Mouse (Mus musculus): Measurements from ENCODE around the gene Apod. TPM values are rescaled to one million over a fixed set of nuclear protein-coding genes. Genes with fewer than 3 reads are reported as not detected.
"Not testable (repeated sequence)": the region's sequence is repeated elsewhere in the genome, so short reads cannot be mapped to it uniquely, and the experiment has no call there.

The Apod gene
- polyA plus RNA-seq, 1 experiment from 2014 or later = 0.53 TPM

DNA sequence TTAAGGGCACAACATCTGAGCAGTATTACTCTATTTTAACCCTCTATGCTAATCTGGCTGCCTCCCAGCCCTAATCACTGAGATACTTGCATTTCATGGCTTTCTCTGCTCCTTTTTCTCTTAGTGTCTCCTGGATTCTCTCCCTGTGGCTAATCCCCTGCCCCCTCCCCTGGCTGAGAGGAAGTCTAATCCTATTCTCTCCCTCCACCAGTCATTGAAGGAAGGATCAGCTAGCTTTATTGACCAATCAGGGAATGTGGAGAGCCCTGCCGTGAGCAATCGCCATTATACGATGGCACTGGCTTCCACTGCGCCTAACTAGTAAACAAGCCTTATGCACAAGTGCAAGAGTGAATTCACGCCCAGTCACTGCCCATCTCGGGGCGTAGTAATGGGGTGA, 6.3 kb upstream of the Apod start:
- H3K4me2 ChIP-seq (ENCODE audit: low read length) = no peak overlapping the region
- WGBS = 86% methylated on average over 7 of the region's 7 CpGs
- H3K27me3 ChIP-seq (ENCODE audit: control insufficient read depth, insufficient read depth, low read length) = no peaks in the 10 kb centered on the region
- peaks cover 0 to 3% of the 10 kb centered on the region in 2 experiments; a peak in 1 of 4 replicates for H3K4me1 ChIP-seq (ENCODE audit: control insufficient read depth in 2 of 2, insufficient read depth in 2 of 2, low read length in 2 of 2)
- ATAC-seq (ENCODE audit: insufficient number of reproducible peaks, insufficient read depth, low FRiP score, low read depth) = no peak
- H3K9ac ChIP-seq (ENCODE audit: low read length) = no peak overlapping the region
- H3K36me3 ChIP-seq (ENCODE audit: control insufficient read depth, insufficient read depth, low read length) = no peaks in the 10 kb centered on the region
- H3K9me3 ChIP-seq (ENCODE audit: control insufficient read depth, low read length) = no peaks in the 10 kb centered on the region
- H3K27ac ChIP-seq (replicated peaks in 1 of 2; ENCODE audit: control insufficient read depth in 1 of 2, insufficient read depth in 1 of 2, low read depth in 2 of 2, low read length in 2 of 2) = no peak overlapping the region
- no peak overlapping the region for H3K4me3 ChIP-seq (ENCODE audit: control insufficient read depth in 1 of 2, insufficient read depth in 1 of 2, low read depth in 1 of 2, low read length in 2 of 2)

DNA sequence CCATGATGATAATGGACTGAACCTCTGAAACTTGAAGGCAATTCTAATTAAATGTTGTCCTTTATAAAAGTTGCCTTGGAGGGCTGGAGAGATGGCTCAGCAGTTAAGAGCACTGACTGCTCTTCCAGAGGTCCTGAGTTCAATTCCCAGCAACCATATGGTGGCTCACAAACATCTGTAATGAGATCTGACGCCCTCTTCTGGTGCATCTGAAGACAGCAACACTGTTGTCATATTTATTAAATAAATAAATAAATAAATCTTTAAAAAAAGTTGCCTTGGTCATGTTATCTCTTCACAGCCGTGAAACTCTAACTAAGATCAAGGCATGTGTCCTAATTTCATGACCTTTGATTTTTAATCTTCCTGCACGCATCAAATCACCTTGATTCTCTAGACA, 5.1 kb upstream of the Apod start:
- peak overlapping the region; percentile 37 to 42; a peak in 1 of 4 replicates for H3K27ac ChIP-seq (replicated peaks in 1 of 2; ENCODE audit: control insufficient read depth in 1 of 2, insufficient read depth in 1 of 2, low read depth in 2 of 2, low read length in 2 of 2)
- H3K9ac ChIP-seq (ENCODE audit: low read length); ATAC-seq (ENCODE audit: insufficient number of reproducible peaks, insufficient read depth, low FRiP score, low read depth); H3K36me3 ChIP-seq (ENCODE audit: control insufficient read depth, insufficient read depth, low read length); H3K4me1 ChIP-seq (ENCODE audit: control insufficient read depth in 2 of 2, insufficient read depth in 2 of 2, low read length in 2 of 2); H3K9me3 ChIP-seq (ENCODE audit: control insufficient read depth, low read length); H3K27me3 ChIP-seq (ENCODE audit: control insufficient read depth, insufficient read depth, low read length); H3K4me2 ChIP-seq (ENCODE audit: low read length); H3K4me3 ChIP-seq (ENCODE audit: control insufficient read depth in 1 of 2, insufficient read depth in 1 of 2, low read depth in 1 of 2, low read length in 2 of 2): not testable (repeated sequence)
- 63% methylated on average over 3 of the region's 3 CpGs for WGBS

DNA sequence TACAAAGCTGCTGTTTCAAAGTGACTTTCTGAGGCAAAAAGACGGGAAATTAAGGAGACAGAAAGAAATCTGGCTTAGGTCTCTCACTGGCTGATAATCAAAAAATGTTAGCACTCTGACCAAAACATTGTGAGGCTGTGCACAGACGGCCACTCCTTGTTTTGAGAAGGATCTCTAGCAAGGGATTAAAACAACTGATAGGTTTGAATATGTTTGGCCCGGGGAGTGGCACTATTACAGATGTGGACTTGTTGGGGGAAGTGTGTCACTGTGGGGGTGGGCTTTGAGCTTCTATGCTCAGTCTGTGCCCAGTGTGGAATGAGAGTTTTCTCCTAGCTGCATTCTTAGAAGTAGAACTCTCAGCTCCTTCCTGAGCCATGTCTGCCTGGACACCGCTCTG, 4.7 kb upstream of the Apod start:
- no peak for ATAC-seq (ENCODE audit: insufficient number of reproducible peaks, insufficient read depth, low FRiP score, low read depth)
- H3K36me3 ChIP-seq (ENCODE audit: control insufficient read depth, insufficient read depth, low read length) = no peaks in the 10 kb centered on the region
- H3K27me3 ChIP-seq (ENCODE audit: control insufficient read depth, insufficient read depth, low read length) = no peaks in the 10 kb centered on the region
- peaks cover 0 to 3% of the 10 kb centered on the region in 2 experiments; a peak in 1 of 4 replicates for H3K4me1 ChIP-seq (ENCODE audit: control insufficient read depth in 2 of 2, insufficient read depth in 2 of 2, low read length in 2 of 2)
- no peak overlapping the region for H3K9ac ChIP-seq (ENCODE audit: low read length)
- H3K4me3 ChIP-seq (ENCODE audit: control insufficient read depth in 1 of 2, insufficient read depth in 1 of 2, low read depth in 1 of 2, low read length in 2 of 2) = no peak overlapping the region
- H3K9me3 ChIP-seq (ENCODE audit: control insufficient read depth, low read length) = no peaks in the 10 kb centered on the region
- no peak overlapping the region for H3K4me2 ChIP-seq (ENCODE audit: low read length)
- peak overlapping the region; percentile 37 to 42; a peak in 1 of 4 replicates for H3K27ac ChIP-seq (replicated peaks in 1 of 2; ENCODE audit: control insufficient read depth in 1 of 2, insufficient read depth in 1 of 2, low read depth in 2 of 2, low read length in 2 of 2)
- WGBS = 46% methylated on average over 4 of the region's 4 CpGs

DNA sequence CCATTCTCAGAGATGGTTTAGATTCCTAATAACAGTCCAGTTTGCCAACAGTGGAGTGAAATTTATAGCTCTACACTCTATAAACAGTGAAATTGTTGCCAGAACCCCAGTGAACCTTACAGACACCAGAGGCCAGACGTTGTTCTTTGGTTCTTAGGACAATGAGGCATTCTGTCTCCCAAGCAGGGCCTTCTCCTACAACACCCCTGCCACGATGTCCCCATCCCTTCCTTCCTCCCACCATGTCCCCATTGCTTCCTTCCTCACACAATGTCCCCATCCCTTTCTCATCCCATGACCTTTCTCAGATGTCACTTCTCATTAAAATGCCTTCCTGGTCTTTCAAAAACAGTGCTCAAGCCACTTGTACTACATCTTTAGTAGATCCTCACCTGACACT, 3.8 kb upstream of the Apod start:
- no peak for ATAC-seq (ENCODE audit: insufficient number of reproducible peaks, insufficient read depth, low FRiP score, low read depth)
- H3K4me3 ChIP-seq (ENCODE audit: control insufficient read depth in 1 of 2, insufficient read depth in 1 of 2, low read depth in 1 of 2, low read length in 2 of 2) = no peak overlapping the region
- no peaks in the 10 kb centered on the region for H3K9me3 ChIP-seq (ENCODE audit: control insufficient read depth, low read length)
- 70% methylated on average over 2 of the region's 2 CpGs for WGBS
- no peaks in the 10 kb centered on the region for H3K27me3 ChIP-seq (ENCODE audit: control insufficient read depth, insufficient read depth, low read length)
- H3K4me2 ChIP-seq (ENCODE audit: low read length) = no peak overlapping the region
- no peak overlapping the region for H3K9ac ChIP-seq (ENCODE audit: low read length)
- no peaks in the 10 kb centered on the region for H3K36me3 ChIP-seq (ENCODE audit: control insufficient read depth, insufficient read depth, low read length)
- peaks cover 0 to 3% of the 10 kb centered on the region in 2 experiments; a peak in 1 of 4 replicates for H3K4me1 ChIP-seq (ENCODE audit: control insufficient read depth in 2 of 2, insufficient read depth in 2 of 2, low read length in 2 of 2)
- no peak overlapping the region for H3K27ac ChIP-seq (replicated peaks in 1 of 2; ENCODE audit: control insufficient read depth in 1 of 2, insufficient read depth in 1 of 2, low read depth in 2 of 2, low read length in 2 of 2)

DNA sequence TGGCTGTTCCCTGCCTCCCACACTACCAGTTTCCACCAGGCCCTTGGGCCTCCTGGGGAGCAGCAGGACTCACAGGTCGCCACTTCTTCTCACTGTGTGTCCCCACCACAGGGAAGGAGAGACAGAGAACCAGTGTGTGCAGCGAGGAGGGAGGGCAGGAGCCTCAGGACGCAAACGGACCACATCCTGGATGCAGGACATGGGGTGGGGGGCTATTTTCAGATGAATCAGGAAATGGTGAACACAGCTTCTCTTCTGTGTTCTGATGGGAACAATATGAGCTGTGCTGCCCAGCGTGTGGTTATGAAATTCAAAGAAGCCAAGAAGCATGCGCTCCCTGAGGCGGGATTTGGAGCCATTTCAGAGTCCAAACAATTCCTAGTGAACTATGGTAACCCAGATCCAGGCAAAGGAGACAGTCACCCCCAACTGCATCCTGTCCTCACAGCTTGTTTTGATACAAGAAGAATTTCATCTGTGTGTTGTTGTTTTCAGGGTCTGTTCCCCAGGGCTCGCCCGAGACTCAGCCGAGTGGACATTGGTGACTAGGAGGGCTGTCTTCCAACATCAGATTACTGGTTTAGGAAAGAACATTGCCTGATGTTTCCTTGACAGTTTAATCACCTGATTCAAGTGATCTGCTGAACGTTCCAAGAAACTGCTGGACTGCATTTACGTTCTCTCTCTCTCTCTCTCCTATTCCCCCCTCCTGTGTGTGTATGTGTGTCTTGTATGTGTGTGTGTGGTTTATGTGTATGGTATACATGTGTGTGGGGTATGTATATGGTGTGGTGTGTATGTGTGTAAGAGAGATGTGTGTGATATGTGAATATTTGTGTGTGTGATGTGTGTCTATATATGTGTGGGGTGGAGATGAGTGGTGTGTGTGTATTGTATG, 1.9 kb upstream of the Apod start:
- not testable (repeated sequence) for H3K27me3 ChIP-seq (ENCODE audit: control insufficient read depth, insufficient read depth, low read length); H3K36me3 ChIP-seq (ENCODE audit: control insufficient read depth, insufficient read depth, low read length); H3K4me1 ChIP-seq (ENCODE audit: control insufficient read depth in 2 of 2, insufficient read depth in 2 of 2, low read length in 2 of 2); H3K4me2 ChIP-seq (ENCODE audit: low read length); H3K27ac ChIP-seq (replicated peaks in 1 of 2; ENCODE audit: control insufficient read depth in 1 of 2, insufficient read depth in 1 of 2, low read depth in 2 of 2, low read length in 2 of 2); ATAC-seq (ENCODE audit: insufficient number of reproducible peaks, insufficient read depth, low FRiP score, low read depth); H3K4me3 ChIP-seq (ENCODE audit: control insufficient read depth in 1 of 2, insufficient read depth in 1 of 2, low read depth in 1 of 2, low read length in 2 of 2); H3K9ac ChIP-seq (ENCODE audit: low read length); H3K9me3 ChIP-seq (ENCODE audit: control insufficient read depth, low read length)
- 48% methylated on average over 12 of the region's 12 CpGs for WGBS

DNA sequence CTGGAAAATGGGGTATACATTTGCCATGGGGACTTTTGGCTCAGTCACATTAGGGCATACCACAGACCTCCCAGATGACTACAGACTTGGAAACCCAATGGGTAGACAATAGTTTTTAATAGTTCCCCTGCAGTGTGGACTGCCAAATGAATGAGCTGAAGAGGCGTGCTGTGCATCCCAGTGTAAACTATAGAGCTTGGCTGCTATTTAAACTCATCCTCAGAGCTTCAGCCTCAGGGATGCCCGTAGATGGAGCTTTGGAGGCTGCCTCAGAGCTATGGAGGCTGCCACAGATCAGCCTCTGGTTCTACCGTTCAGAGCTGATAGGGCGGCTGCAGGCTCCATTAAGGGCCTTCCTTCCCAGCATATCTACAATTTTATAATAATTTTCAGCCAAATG, 686 bp upstream of the Apod start:
- no peak overlapping the region for H3K27ac ChIP-seq (replicated peaks in 1 of 2; ENCODE audit: control insufficient read depth in 1 of 2, insufficient read depth in 1 of 2, low read depth in 2 of 2, low read length in 2 of 2)
- no peaks in the 10 kb centered on the region for H3K36me3 ChIP-seq (ENCODE audit: control insufficient read depth, insufficient read depth, low read length)
- H3K9me3 ChIP-seq (ENCODE audit: control insufficient read depth, low read length) = no peaks in the 10 kb centered on the region
- no peak overlapping the region for H3K4me2 ChIP-seq (ENCODE audit: low read length)
- H3K9ac ChIP-seq (ENCODE audit: low read length) = no peak overlapping the region
- no peak overlapping the region for H3K4me3 ChIP-seq (ENCODE audit: control insufficient read depth in 1 of 2, insufficient read depth in 1 of 2, low read depth in 1 of 2, low read length in 2 of 2)
- WGBS = 82% methylated on average over 4 of the region's 4 CpGs
- peaks cover 0 to 3% of the 10 kb centered on the region in 2 experiments; a peak in 1 of 4 replicates for H3K4me1 ChIP-seq (ENCODE audit: control insufficient read depth in 2 of 2, insufficient read depth in 2 of 2, low read length in 2 of 2)
- ATAC-seq (ENCODE audit: insufficient number of reproducible peaks, insufficient read depth, low FRiP score, low read depth) = no peak
- no peaks in the 10 kb centered on the region for H3K27me3 ChIP-seq (ENCODE audit: control insufficient read depth, insufficient read depth, low read length)

DNA sequence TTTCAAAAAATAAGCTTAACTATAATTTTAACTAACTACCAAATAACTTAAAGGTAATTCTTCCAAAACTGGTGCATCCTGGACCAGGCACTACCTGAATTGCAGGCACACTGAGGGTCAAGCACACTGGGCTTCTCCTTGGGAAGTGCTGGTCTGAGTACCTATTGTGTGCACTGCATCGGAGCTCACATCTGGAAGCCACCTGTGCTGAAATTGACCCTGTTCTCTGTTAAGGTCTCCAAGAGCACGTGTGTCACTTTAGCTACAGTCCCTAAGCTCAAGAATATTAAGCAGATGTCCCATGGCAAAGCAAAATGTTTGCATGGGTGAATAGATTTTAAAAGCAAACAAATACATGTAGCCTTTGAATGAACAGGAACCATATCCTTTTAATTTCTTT, 997 bp downstream of the Apod start:
- Histone ChIP-seq H3K27ac (replicated peaks in 1 of 2; ENCODE audit: control insufficient read depth in 1 of 2, insufficient read depth in 1 of 2, low read depth in 2 of 2, low read length in 2 of 2) (no peak overlapping the region), H3K4me1 (ENCODE audit: control insufficient read depth in 2 of 2, insufficient read depth in 2 of 2, low read length in 2 of 2) (peaks cover 0 to 3% of the 10 kb centered on the region in 2 experiments; a peak in 1 of 4 replicates), H3K36me3 (ENCODE audit: control insufficient read depth, insufficient read depth, low read length) (no peaks in the 10 kb centered on the region), H3K4me2 (ENCODE audit: low read length) (no peak overlapping the region), H3K9me3 (ENCODE audit: control insufficient read depth, low read length) (no peaks in the 10 kb centered on the region), H3K27me3 (ENCODE audit: control insufficient read depth, insufficient read depth, low read length) (no peaks in the 10 kb centered on the region), H3K4me3 (ENCODE audit: control insufficient read depth in 1 of 2, insufficient read depth in 1 of 2, low read depth in 1 of 2, low read length in 2 of 2) (no peak overlapping the region), H3K9ac (ENCODE audit: low read length) (no peak overlapping the region)
- no peak for ATAC-seq (ENCODE audit: insufficient number of reproducible peaks, insufficient read depth, low FRiP score, low read depth)
- 65% methylated on average over 2 of the region's 2 CpGs for WGBS
